Mouse (Mus musculus): Measurements from ENCODE around the gene Gm3250. TPM values are rescaled to one million over a fixed set of nuclear protein-coding genes. Genes with fewer than 3 reads are reported as not detected.

Gm3250 gene
- polyA plus RNA-seq, 1 experiment from 2014 or later, result not detected

Other genes starting within 250 kb of the Gm3250 start
- gene Pttg1ip, start 200.8 kb downstream of the Gm3250 start, polyA plus RNA-seq (2014; fragmentation: Nextera tagmentation; extraction: Ambion mirVana), result 74.1 and 85.5 TPM in 2 replicates
- gene Sumo3, start 176.4 kb downstream of the Gm3250 start, polyA plus RNA-seq (2014; fragmentation: Nextera tagmentation; extraction: Ambion mirVana), result 277 and 308 TPM in 2 replicates
- 1.7 and 16.2 TPM in 2 replicates for gene Gm49325, start 176.3 kb downstream of the Gm3250 start, polyA plus RNA-seq (2014; fragmentation: Nextera tagmentation; extraction: Ambion mirVana)
- gene Ube2g2, start 160.3 kb downstream of the Gm3250 start, polyA plus RNA-seq (2014; fragmentation: Nextera tagmentation; extraction: Ambion mirVana), result 72.6 and 73.6 TPM in 2 replicates
- 0.45 and 0.55 TPM in 2 replicates for gene Tspear, start 96.0 kb downstream of the Gm3250 start, polyA plus RNA-seq (2014; fragmentation: Nextera tagmentation; extraction: Ambion mirVana)
- gene Gm19402, start 91.8 kb downstream of the Gm3250 start, polyA plus RNA-seq (2014; fragmentation: Nextera tagmentation; extraction: Ambion mirVana), result not detected in 2 replicates
- not detected in 2 replicates for gene Gm9508, start 85.3 kb downstream of the Gm3250 start, polyA plus RNA-seq (2014; fragmentation: Nextera tagmentation; extraction: Ambion mirVana)
- gene Gm10272, start 75.9 kb downstream of the Gm3250 start, polyA plus RNA-seq (2014; fragmentation: Nextera tagmentation; extraction: Ambion mirVana), result not detected in 2 replicates
- not detected in 2 replicates for gene Gm10024, start 71.1 kb downstream of the Gm3250 start, polyA plus RNA-seq (2014; fragmentation: Nextera tagmentation; extraction: Ambion mirVana)
- not detected in 2 replicates for gene Gm10142, start 66.7 kb downstream of the Gm3250 start, polyA plus RNA-seq (2014; fragmentation: Nextera tagmentation; extraction: Ambion mirVana)
- not detected in 2 replicates for gene Krtap12-1, start 61.9 kb downstream of the Gm3250 start, polyA plus RNA-seq (2014; fragmentation: Nextera tagmentation; extraction: Ambion mirVana)
- not detected in 2 replicates for gene Gm10100, start 56.1 kb downstream of the Gm3250 start, polyA plus RNA-seq (2014; fragmentation: Nextera tagmentation; extraction: Ambion mirVana)
- gene Gm18596, start 39.9 kb downstream of the Gm3250 start, polyA plus RNA-seq (2014; fragmentation: Nextera tagmentation; extraction: Ambion mirVana), result not detected in 2 replicates
- not detected in 2 replicates for gene Gm9736, start 31.2 kb downstream of the Gm3250 start, polyA plus RNA-seq (2014; fragmentation: Nextera tagmentation; extraction: Ambion mirVana)
- gene Gm3233, start 22.9 kb downstream of the Gm3250 start, polyA plus RNA-seq (2014; fragmentation: Nextera tagmentation; extraction: Ambion mirVana), result not detected in 2 replicates
- not detected in 2 replicates for gene Gm3238, start 11.2 kb downstream of the Gm3250 start, polyA plus RNA-seq (2014; fragmentation: Nextera tagmentation; extraction: Ambion mirVana)
- gene Gm7138, start 5.6 kb downstream of the Gm3250 start, polyA plus RNA-seq (2014; fragmentation: Nextera tagmentation; extraction: Ambion mirVana), result not detected in 2 replicates
- not detected in 2 replicates for gene Gm7137, start 5.7 kb upstream of the Gm3250 start, polyA plus RNA-seq (2014; fragmentation: Nextera tagmentation; extraction: Ambion mirVana)
- not detected in 2 replicates for gene Gm9639, start 12.5 kb upstream of the Gm3250 start, polyA plus RNA-seq (2014; fragmentation: Nextera tagmentation; extraction: Ambion mirVana)
- gene Gm19668, start 16.6 kb upstream of the Gm3250 start, polyA plus RNA-seq (2014; fragmentation: Nextera tagmentation; extraction: Ambion mirVana), result not detected in 2 replicates
- not detected in 2 replicates for gene Gm9507, start 29.3 kb upstream of the Gm3250 start, polyA plus RNA-seq (2014; fragmentation: Nextera tagmentation; extraction: Ambion mirVana)
- gene Gm2696, start 32.1 kb upstream of the Gm3250 start, polyA plus RNA-seq (2014; fragmentation: Nextera tagmentation; extraction: Ambion mirVana), result not detected in 2 replicates
- gene Krtap10-4, start 44.6 kb upstream of the Gm3250 start, polyA plus RNA-seq (2014; fragmentation: Nextera tagmentation; extraction: Ambion mirVana), result not detected in 2 replicates
- gene Krtap10-10, start 53.4 kb upstream of the Gm3250 start, polyA plus RNA-seq (2014; fragmentation: Nextera tagmentation; extraction: Ambion mirVana), result not detected in 2 replicates
- gene Gm36176, start 64.3 kb upstream of the Gm3250 start, polyA plus RNA-seq (2014; fragmentation: Nextera tagmentation; extraction: Ambion mirVana), result not detected in 2 replicates
- gene Gm10318, start 70.3 kb upstream of the Gm3250 start, polyA plus RNA-seq (2014; fragmentation: Nextera tagmentation; extraction: Ambion mirVana), result not detected in 2 replicates
- not detected in 2 replicates for gene Gm3285, start 79.4 kb upstream of the Gm3250 start, polyA plus RNA-seq (2014; fragmentation: Nextera tagmentation; extraction: Ambion mirVana)
- gene Lrrc3, start 120.0 kb upstream of the Gm3250 start, polyA plus RNA-seq (2014; fragmentation: Nextera tagmentation; extraction: Ambion mirVana), result 6.4 and 8.4 TPM in 2 replicates
- gene Trpm2, start 188.0 kb upstream of the Gm3250 start, polyA plus RNA-seq (2014; fragmentation: Nextera tagmentation; extraction: Ambion mirVana), result 1.4 and 2.8 TPM in 2 replicates
- 31.0 and 35.0 TPM in 2 replicates for gene 1810043G02Rik, start 196.0 kb upstream of the Gm3250 start, polyA plus RNA-seq (2014; fragmentation: Nextera tagmentation; extraction: Ambion mirVana)
- 77.0 and 91.6 TPM in 2 replicates for gene Pfkl, start 227.5 kb upstream of the Gm3250 start, polyA plus RNA-seq (2014; fragmentation: Nextera tagmentation; extraction: Ambion mirVana)